Mouse (Mus musculus) ES-Bruce4 (cell line): ENCODE measurements around the gene Disp3.

Experiments used
- CTCF ChIP-seq: IDR thresholded peaks from one replicate; pipeline ENCODE4 v1.8.1; 2011; ENCODE audit warnings: low read depth, low read length
- POLR2A ChIP-seq: IDR thresholded peaks from one replicate; pipeline ENCODE4 v1.8.1; 2011; ENCODE audit warnings: low read length; ENCODE audit not compliant: insufficient read depth

DNA sequence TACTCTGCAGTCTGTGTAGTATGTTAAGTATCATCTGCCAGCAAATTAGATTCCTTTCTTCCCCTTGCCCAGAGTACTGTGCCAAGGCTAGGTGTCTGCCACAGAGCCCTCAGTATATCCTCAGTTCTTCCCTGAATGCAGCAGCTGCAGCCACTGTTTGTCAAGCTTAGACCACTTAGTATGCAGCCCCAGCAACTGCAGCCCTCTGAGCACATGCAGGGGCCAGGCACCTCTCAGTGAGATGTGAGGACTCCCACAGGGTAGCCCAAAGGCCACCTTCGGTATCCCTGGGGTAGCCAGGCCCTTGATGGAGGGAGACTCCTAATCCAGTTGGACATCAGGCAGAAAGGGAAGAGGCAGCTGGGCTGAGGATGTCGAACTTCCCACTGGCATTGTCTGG, 14.5 kb downstream of the Disp3 start:
- TF ChIP-seq CTCF (no peak), POLR2A (no peak)
